Mouse (Mus musculus): ENCODE measurements around the gene Nrarp. TPM values are rescaled to one million over a fixed set of nuclear protein-coding genes. Genes with fewer than 3 reads are reported as not detected.
A peak's percentile ranks its signal among the peaks of the same experiment; 100 is the strongest.

The Nrarp gene
- polyA plus RNA-seq, 1 experiment from 2014 or later = 25.5 TPM

- H3K4me3 ChIP-seq = no peak overlapping the region
- H3K4me2 ChIP-seq = peak overlapping the region; percentile 79
- peak overlapping the region; percentile 61; the same call in 1 of the 2 replicates for H3K9ac ChIP-seq
- no peaks in the 10 kb centered on the region for H3K27me3 ChIP-seq
- WGBS = 66% methylated on average over 6 of the region's 6 CpGs
- H3K27ac ChIP-seq (replicated peaks) = peak overlapping the region; percentile 91
- H3K9me3 ChIP-seq = no peaks in the 10 kb centered on the region
- peaks cover 69% of the 10 kb centered on the region for H3K4me1 ChIP-seq (replicated peaks)
- no peak for ATAC-seq (ENCODE audit: low read depth)
- no peaks in the 10 kb centered on the region for H3K36me3 ChIP-seq
Measured at GRCm38 (mm10) chr2:25176573-25176972, 4.0 kb upstream of the Nrarp start.

- peak overlapping the region; percentile 91 for H3K27ac ChIP-seq (replicated peaks)
- WGBS = 25% methylated on average over 4 of the region's 4 CpGs
- peak overlapping the region; percentile 20 for H3K4me3 ChIP-seq
- H3K4me2 ChIP-seq = peak overlapping the region; percentile 79
- no peak for ATAC-seq (ENCODE audit: low read depth)
- H3K9me3 ChIP-seq = no peaks in the 10 kb centered on the region
- no peaks in the 10 kb centered on the region for H3K36me3 ChIP-seq
- H3K4me1 ChIP-seq (replicated peaks) = peaks cover 70% of the 10 kb centered on the region
- peak overlapping the region; percentile 61 for H3K9ac ChIP-seq
- H3K27me3 ChIP-seq = no peaks in the 10 kb centered on the region
Measured at GRCm38 (mm10) chr2:25177076-25177475, 3.5 kb upstream of the Nrarp start.

GRCm38 (mm10) chr2:25177685-25178084 is 2.9 kb upstream of the Nrarp start:
- WGBS = 6% methylated on average over 6 of the region's 6 CpGs
- Histone ChIP-seq H3K9me3 (no peaks in the 10 kb centered on the region), H3K9ac (peak overlapping the region; percentile 61), H3K4me3 (peak overlapping the region; percentile 20), H3K4me1 (replicated peaks) (peaks cover 76% of the 10 kb centered on the region), H3K36me3 (no peaks in the 10 kb centered on the region), H3K27me3 (no peaks in the 10 kb centered on the region), H3K27ac (replicated peaks) (peak overlapping the region; percentile 91), H3K4me2 (peak overlapping the region; percentile 79)
- peak; percentile 34; the same call in 1 of the 2 replicates for ATAC-seq (ENCODE audit: low read depth)

GRCm38 (mm10) chr2:25178285-25178972 is 2.1 kb upstream of the Nrarp start:
- no peak for ATAC-seq (ENCODE audit: low read depth)
- peak overlapping the region; percentile 61 for H3K9ac ChIP-seq
- H3K27ac ChIP-seq (replicated peaks) = peak overlapping the region; percentile 91
- H3K36me3 ChIP-seq = no peaks in the 10 kb centered on the region
- H3K27me3 ChIP-seq = no peaks in the 10 kb centered on the region
- peak overlapping the region; percentile 12 for H3K4me3 ChIP-seq
- H3K4me2 ChIP-seq = peak overlapping the region; percentile 79
- no peaks in the 10 kb centered on the region for H3K9me3 ChIP-seq
- peaks cover 80% of the 10 kb centered on the region for H3K4me1 ChIP-seq (replicated peaks)
- WGBS = 15% methylated on average over 10 of the region's 10 CpGs

- H3K36me3 ChIP-seq = no peaks in the 10 kb centered on the region
- H3K27me3 ChIP-seq = no peaks in the 10 kb centered on the region
- peak overlapping the region; percentile 91 for H3K27ac ChIP-seq (replicated peaks)
- no peak for ATAC-seq (ENCODE audit: low read depth)
- H3K4me2 ChIP-seq = peak overlapping the region; percentile 79
- WGBS = 14% methylated on average over 15 of the region's 15 CpGs
- no peaks in the 10 kb centered on the region for H3K9me3 ChIP-seq
- H3K4me1 ChIP-seq (replicated peaks) = peaks cover 93% of the 10 kb centered on the region
- peak overlapping the region; percentile 63 for H3K9ac ChIP-seq
- H3K4me3 ChIP-seq = peak overlapping the region; percentile 69
Measured at GRCm38 (mm10) chr2:25179566-25180217, 866 bp upstream of the Nrarp start.

- H3K27ac ChIP-seq (replicated peaks) = peak overlapping the region; percentile 91
- H3K27me3 ChIP-seq = no peaks in the 10 kb centered on the region
- H3K4me2 ChIP-seq = peak overlapping the region; percentile 79
- H3K9ac ChIP-seq = peak overlapping the region; percentile 78
- peak overlapping the region; percentile 69 for H3K4me3 ChIP-seq
- H3K36me3 ChIP-seq = no peaks in the 10 kb centered on the region
- H3K4me1 ChIP-seq (replicated peaks) = peaks cover 93% of the 10 kb centered on the region
- WGBS = under 1% methylated on average over 100 of the region's 100 CpGs
- peak; percentile 42 for ATAC-seq (ENCODE audit: low read depth)
- no peaks in the 10 kb centered on the region for H3K9me3 ChIP-seq
Measured at GRCm38 (mm10) chr2:25180973-25181890, 674 bp downstream of the Nrarp start.

GRCm38 (mm10) chr2:25181891-25182397 is 1.4 kb downstream of the Nrarp start:
- Histone ChIP-seq H3K9me3 (no peaks in the 10 kb centered on the region), H3K4me1 (replicated peaks) (peaks cover 92% of the 10 kb centered on the region), H3K36me3 (no peaks in the 10 kb centered on the region), H3K9ac (peak overlapping the region; percentile 78), H3K4me3 (peak overlapping the region; percentile 69), H3K4me2 (peak overlapping the region; percentile 79), H3K27ac (replicated peaks) (peak overlapping the region; percentile 91), H3K27me3 (no peaks in the 10 kb centered on the region)
- no peak for ATAC-seq (ENCODE audit: low read depth)
- WGBS = 0% methylated on average over 17 of the region's 17 CpGs

GRCm38 (mm10) chr2:25182664-25183063 is 2.1 kb downstream of the Nrarp start:
- Histone ChIP-seq H3K4me1 (replicated peaks) (peaks cover 85% of the 10 kb centered on the region), H3K9ac (peak overlapping the region; percentile 78), H3K4me3 (peak overlapping the region; percentile 69), H3K27me3 (no peaks in the 10 kb centered on the region), H3K27ac (replicated peaks) (peak overlapping the region; percentile 91), H3K36me3 (no peaks in the 10 kb centered on the region), H3K4me2 (peak overlapping the region; percentile 79), H3K9me3 (no peaks in the 10 kb centered on the region)
- 6% methylated on average over 6 of the region's 6 CpGs for WGBS
- ATAC-seq (ENCODE audit: low read depth) = no peak

- Histone ChIP-seq H3K4me2 (peak overlapping the region; percentile 79), H3K9ac (peak overlapping the region; percentile 78), H3K27ac (replicated peaks) (peak overlapping the region; percentile 95), H3K9me3 (no peaks in the 10 kb centered on the region), H3K27me3 (no peaks in the 10 kb centered on the region), H3K4me1 (replicated peaks) (peaks cover 78% of the 10 kb centered on the region), H3K36me3 (no peaks in the 10 kb centered on the region), H3K4me3 (peak overlapping the region; percentile 69)
- 46% methylated on average over 2 of the region's 2 CpGs for WGBS
- no peak for ATAC-seq (ENCODE audit: low read depth)
Measured at GRCm38 (mm10) chr2:25183336-25183735, 2.8 kb downstream of the Nrarp start.

- H3K27ac ChIP-seq (replicated peaks) = peak overlapping the region; percentile 95
- WGBS = 88% methylated on average over 7 of the region's 7 CpGs
- peaks cover 67% of the 10 kb centered on the region for H3K4me1 ChIP-seq (replicated peaks)
- H3K4me3 ChIP-seq = no peak overlapping the region
- H3K4me2 ChIP-seq = peak overlapping the region; percentile 79
- no peaks in the 10 kb centered on the region for H3K27me3 ChIP-seq
- H3K9ac ChIP-seq = no peak overlapping the region
- ATAC-seq (ENCODE audit: low read depth) = no peak
- H3K9me3 ChIP-seq = no peaks in the 10 kb centered on the region
- H3K36me3 ChIP-seq = no peaks in the 10 kb centered on the region
Measured at GRCm38 (mm10) chr2:25184496-25184895, 3.9 kb downstream of the Nrarp start.

- no peaks in the 10 kb centered on the region for H3K9me3 ChIP-seq
- H3K4me2 ChIP-seq = peak overlapping the region; percentile 79
- H3K4me3 ChIP-seq = peak overlapping the region; percentile 51
- peak overlapping the region; percentile 95 for H3K27ac ChIP-seq (replicated peaks)
- peak overlapping the region; percentile 81 for H3K9ac ChIP-seq
- H3K27me3 ChIP-seq = no peaks in the 10 kb centered on the region
- WGBS = under 1% methylated on average over 64 of the region's 64 CpGs
- no peaks in the 10 kb centered on the region for H3K36me3 ChIP-seq
- peaks cover 58% of the 10 kb centered on the region for H3K4me1 ChIP-seq (replicated peaks)
- ATAC-seq (ENCODE audit: low read depth) = peak; percentile 74
Measured at GRCm38 (mm10) chr2:25185625-25186574, 5.3 kb downstream of the Nrarp start.
